Mouse (Mus musculus) liver, embryonic 14.5 days (tissue): ENCODE measurements at regions not wholly inside any gene's neighbourhood (a gene's known extent, or its start where the extent isn't known, plus 50 kb on each side); places are given as distances from the start of the nearest gene placed in this dataset.

Source experiments
- CTCF ChIP-seq: IDR thresholded peaks from 2 replicates; pipeline ENCODE4 v1.5.1; 2016; ENCODE audit warnings: antibody characterized with exemption, low read depth, control low read depth
- EP300 ChIP-seq: IDR thresholded peaks from 2 replicates; pipeline ENCODE4 v1.6.1; 2016; ENCODE audit warnings: antibody characterized with exemption, low read depth

DNA sequence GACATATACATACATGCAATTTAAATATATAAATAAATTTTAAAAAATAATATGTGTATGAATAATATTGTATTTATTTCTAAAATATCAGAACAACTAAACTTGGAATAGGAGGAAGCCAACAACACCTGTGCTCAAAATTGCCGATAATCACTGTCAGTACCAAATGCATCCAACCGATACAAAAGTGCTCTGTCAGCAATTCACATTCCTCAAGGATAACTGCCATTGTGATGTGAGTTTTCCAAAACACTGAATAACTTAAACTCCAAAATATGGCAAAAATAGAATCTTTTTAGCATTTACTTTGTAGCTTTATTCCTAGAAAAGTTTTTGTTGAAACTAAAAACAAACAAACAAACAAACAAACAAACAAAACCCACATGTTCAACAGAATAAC lies 279.4 kb downstream of the Actr3 start:
- TF ChIP-seq EP300 = no peak
- TF ChIP-seq CTCF = no peak
